Mouse (Mus musculus) ES-E14 (cell line): ENCODE results near the gene Islr. TPM values are rescaled to one million over a fixed set of nuclear protein-coding genes. Genes with fewer than 3 reads are reported as not detected.

Source experiments
- DNase-seq: peaks from one replicate; pipeline ENCODE4 v3.0.0-alpha.2; 2013; ENCODE audit warnings: low read depth, low spot score
- H3K27ac ChIP-seq: 2 replicates; pipeline ENCODE4 v1.5.1; 2012; ENCODE audit warnings: low read depth, mild to moderate bottlenecking, low read length, moderate library complexity, mixed read lengths; ENCODE audit not compliant: poor library complexity, insufficient read depth, severe bottlenecking
- H3K36me3 ChIP-seq: 2 replicates; pipeline ENCODE4 v1.6.1; 2012; ENCODE audit warnings: mild to moderate bottlenecking, low read length, moderate library complexity, mixed read lengths; ENCODE audit not compliant: control insufficient read depth, poor library complexity, insufficient read depth, severe bottlenecking
- H3K4me1 ChIP-seq, 2 experiments: fragments of 150-350 bp in 1 of 2; sonication (generic) in 1 of 2; 2 replicates each; pipeline ENCODE4 v1.6.1; 2012; ENCODE audit warnings: low read length in 2 of 2, mild to moderate bottlenecking in 1 of 2, mixed read lengths in 1 of 2; ENCODE audit not compliant: control insufficient read depth in 2 of 2, insufficient read depth in 2 of 2, poor library complexity in 1 of 2
- H3K4me3 ChIP-seq, 2 experiments: fragments of 150-350 bp in 1 of 2; sonication (generic) in 1 of 2; 2 replicates each; pipeline ENCODE4 v1.5.1; 2012; ENCODE audit warnings: low read length in 2 of 2, low read depth in 1 of 2, mild to moderate bottlenecking in 1 of 2, mixed read lengths in 1 of 2; ENCODE audit not compliant: insufficient read depth in 1 of 2, poor library complexity in 1 of 2, severe bottlenecking in 1 of 2
- H3K9ac ChIP-seq: 2 replicates; pipeline ENCODE4 v1.6.1; 2012; ENCODE audit warnings: low read depth, mild to moderate bottlenecking, low read length, mixed read lengths; ENCODE audit not compliant: poor library complexity, insufficient read depth, severe bottlenecking
- H3K9me3 ChIP-seq: fragments of 150-350 bp; sonication (generic); 2 replicates; pipeline ENCODE4 v1.6.1; 2012; ENCODE audit warnings: low read depth, mild to moderate bottlenecking, low read length; ENCODE audit not compliant: control insufficient read depth, insufficient read depth
- CHD2 ChIP-seq: IDR thresholded peaks from 2 replicates; pipeline ENCODE4 v1.6.1; 2014; ENCODE audit warnings: mild to moderate bottlenecking, low read depth, low read length, inconsistent platforms
- HCFC1 ChIP-seq: IDR thresholded peaks from 2 replicates; pipeline ENCODE4 v1.6.1; 2012; ENCODE audit warnings: low read length, inconsistent platforms, borderline replicate concordance; ENCODE audit not compliant: insufficient read depth
- MAFK ChIP-seq: IDR thresholded peaks from 2 replicates; pipeline ENCODE4 v1.6.1; 2014; ENCODE audit warnings: mild to moderate bottlenecking, low read depth, low read length, inconsistent platforms; ENCODE audit not compliant: insufficient read depth
- ZC3H11A ChIP-seq: IDR thresholded peaks from 2 replicates; pipeline ENCODE4 v1.6.1; 2012; ENCODE audit warnings: low read depth, mild to moderate bottlenecking, inconsistent platforms, low read length, borderline replicate concordance
- ZNF384 ChIP-seq: IDR thresholded peaks from 2 replicates; pipeline ENCODE4 v1.6.1; 2012; ENCODE audit warnings: low read depth, low read length, inconsistent platforms
- in situ Hi-C, 2 experiments: fragments of 600-800 bp; cut with MboI; formaldehyde crosslinking; loops; one replicate each; pipeline ENCODE4 v1.15.1; 2025; ENCODE audit warnings: low sequenced_read_pairs in 2 of 2, inconsistent platforms in 1 of 2; ENCODE audit not compliant: unreplicated experiment in 2 of 2
- total RNA-seq: library from RNA; depleted of rRNA; stranded (reverse); fragments of 300-350 nt; gene quantifications from 2 replicates; pipeline ENCODE4 v1.2.3, GENCODE M21; 2012

The Islr gene
- total RNA-seq, 1 experiment = 0.22 TPM

DNA sequence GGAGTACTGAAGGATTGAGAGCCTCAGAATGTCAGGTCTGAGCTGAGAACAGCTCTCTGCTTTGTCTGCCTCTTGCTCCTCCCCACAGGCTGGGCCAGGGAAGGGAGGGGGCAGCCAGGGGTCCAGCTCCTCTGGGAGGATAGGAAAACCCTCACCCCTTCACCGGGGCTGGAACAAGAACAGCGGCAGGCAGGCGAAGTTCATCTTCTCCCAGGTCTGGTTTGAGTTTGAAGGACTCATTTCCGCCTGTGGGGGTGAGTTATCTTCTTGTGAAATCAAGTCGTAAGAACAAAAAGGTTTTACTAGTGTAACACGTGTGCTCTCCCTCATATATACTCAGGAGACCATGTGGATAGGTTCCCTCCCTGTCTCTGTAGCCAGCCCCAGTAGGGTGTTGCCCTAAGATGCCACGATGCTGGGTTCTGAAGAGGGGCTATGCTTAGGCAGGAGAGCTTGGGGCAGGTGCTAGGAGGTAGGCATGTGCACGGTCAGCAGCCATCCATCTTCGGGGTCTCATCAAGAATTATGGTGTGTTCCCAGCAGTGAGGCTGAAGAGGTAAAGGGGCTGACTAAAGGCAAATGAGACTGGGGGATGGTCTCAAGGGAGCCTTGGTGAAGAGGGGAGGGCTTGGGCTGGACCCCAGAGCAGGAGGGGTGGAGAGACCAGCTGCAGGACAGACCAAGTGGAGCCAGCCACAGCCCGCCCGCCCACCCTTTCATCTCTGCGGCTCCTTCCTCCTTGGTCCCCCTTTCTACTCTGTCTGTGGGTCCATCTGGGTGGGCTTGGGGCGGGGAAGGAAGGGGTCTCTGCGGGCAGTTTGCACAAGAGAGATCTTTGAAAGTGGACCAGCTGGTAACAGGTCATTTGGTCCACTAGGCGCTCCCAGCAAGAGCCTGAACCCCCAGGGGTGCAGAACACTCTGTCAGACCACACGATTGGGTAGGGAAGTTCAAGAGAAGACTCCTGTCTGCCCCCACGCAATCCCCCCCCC, 69.9 kb downstream of the Islr start:
- Histone ChIP-seq H3K4me1 (peaks cover 2 to 16% of the 10 kb centered on the region in 2 experiments; a peak in 2 of 4 replicates), H3K9ac (no peak overlapping the region), H3K27ac (no peak overlapping the region), H3K9me3 (no peaks in the 10 kb centered on the region), H3K36me3 (no peaks in the 10 kb centered on the region), H3K4me3 (no peak overlapping the region)
- in situ Hi-C loops = no loop called here
- TF ChIP-seq MAFK = no peak
- no peak for DNase-seq

DNA sequence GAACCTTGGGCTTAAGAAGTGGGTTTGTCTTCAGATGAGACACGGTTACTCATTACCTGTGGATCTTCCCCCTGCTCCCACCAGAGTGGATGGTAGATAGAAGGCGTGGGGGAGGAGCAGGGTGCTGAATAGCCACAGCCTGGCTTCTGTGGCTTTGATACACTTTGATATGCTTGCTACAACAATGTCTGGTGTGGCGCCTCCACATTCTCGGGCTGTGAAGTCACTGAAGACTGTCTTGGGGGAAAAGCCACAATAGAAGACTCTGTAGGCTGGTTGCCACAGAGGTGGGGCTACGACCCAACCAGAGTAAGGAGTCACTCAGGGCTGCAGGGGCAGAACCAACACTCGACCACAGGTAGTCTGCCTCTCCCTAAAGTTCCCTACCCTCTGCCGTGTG, 72.4 kb downstream of the Islr start:
- Histone ChIP-seq H3K27ac (no peak overlapping the region), H3K9me3 (no peaks in the 10 kb centered on the region), H3K4me3 (no peak overlapping the region), H3K4me1 (peaks cover under 1 to 22% of the 10 kb centered on the region in 2 experiments; a peak in 2 of 4 replicates), H3K9ac (no peak overlapping the region), H3K36me3 (no peaks in the 10 kb centered on the region)
- DNase-seq = no peak
- in situ Hi-C loops = no loop called here
- TF ChIP-seq HCFC1 (no peak), ZNF384 (no peak), MAFK (no peak), ZC3H11A (no peak), CHD2 (no peak)

DNA sequence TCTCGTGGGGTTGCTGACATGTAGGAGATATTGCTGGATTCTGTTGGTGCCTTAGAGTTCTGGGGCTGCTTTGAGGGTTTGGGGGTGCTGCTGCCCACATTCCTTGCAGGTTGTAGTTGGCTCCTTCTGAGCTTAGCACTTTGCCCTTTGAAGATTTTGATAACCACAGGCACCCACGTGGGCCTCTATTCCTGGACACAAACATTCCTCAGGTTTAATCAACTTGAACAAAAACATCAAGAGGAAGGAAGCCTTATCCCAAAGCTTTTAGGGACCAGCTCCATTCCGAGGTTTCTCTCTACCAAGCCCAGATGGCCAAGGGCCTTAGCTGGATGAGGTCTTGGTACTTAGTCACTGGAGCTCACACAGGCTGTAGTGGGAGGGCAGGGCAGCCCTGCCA, 73.2 kb downstream of the Islr start:
- in situ Hi-C loops = no loop called here
- H3K9ac ChIP-seq = no peak overlapping the region
- H3K4me3 ChIP-seq = no peak overlapping the region
- no peaks in the 10 kb centered on the region for H3K36me3 ChIP-seq
- TF ChIP-seq HCFC1 (no peak), ZC3H11A (no peak), CHD2 (no peak), MAFK (no peak), ZNF384 (no peak)
- H3K9me3 ChIP-seq = no peaks in the 10 kb centered on the region
- no peak for DNase-seq
- peaks cover 0 to 18% of the 10 kb centered on the region in 2 experiments; a peak in 2 of 4 replicates for H3K4me1 ChIP-seq
- no peak overlapping the region for H3K27ac ChIP-seq

DNA sequence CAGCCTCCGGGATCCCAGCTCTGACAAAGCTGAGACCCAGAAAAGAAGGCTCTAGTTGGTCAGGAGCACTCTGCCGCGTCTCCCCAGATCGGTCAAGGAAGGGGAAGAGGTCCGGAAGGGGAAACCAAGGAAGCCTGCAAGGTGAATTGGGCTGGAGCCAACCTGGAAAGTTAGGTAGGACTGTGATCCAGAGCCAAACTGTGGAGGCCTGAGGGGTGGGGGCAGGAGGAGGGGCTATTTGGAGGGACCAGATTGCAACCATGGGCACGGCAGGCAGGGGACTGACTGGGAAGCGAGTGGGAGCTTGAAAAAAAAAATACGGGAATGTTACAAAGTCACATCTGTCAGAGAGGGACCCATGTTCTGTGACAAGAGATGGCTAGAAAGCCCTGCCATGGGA, 74.6 kb downstream of the Islr start:
- Histone ChIP-seq H3K36me3 (no peaks in the 10 kb centered on the region), H3K4me1 (peaks cover 0 to 17% of the 10 kb centered on the region in 2 experiments; a peak in 1 of 4 replicates), H3K9ac (peak overlapping the region; percentile 27; the same call in 1 of the 2 replicates), H3K27ac (no peak overlapping the region), H3K4me3 (peak overlapping the region; percentile 55 to 65), H3K9me3 (no peaks in the 10 kb centered on the region)
- in situ Hi-C loops = no loop called here
- no peak for DNase-seq
- TF ChIP-seq ZNF384 (no peak), MAFK (no peak), CHD2 (no peak), HCFC1 (no peak)
